Mouse (Mus musculus) layer of hippocampus, adult 11-12 months (tissue): Measurements from ENCODE around the gene Tmem63c.

Experiments used
- DNase-seq: peaks from one replicate; pipeline ENCODE4 v3.0.0; 2022; ENCODE audit warnings: low spot score

Tmem63c gene

GRCm38 (mm10) chr12:87132210-87132609 lies 111.1 kb downstream of the Tmem63c start:
- DNase-seq, result no peak

- no peak for DNase-seq
These were observed 111.6 kb downstream of the Tmem63c start for GRCm38 (mm10) chr12:87132784-87133183.

- DNase-seq, result no peak
These were observed 116.5 kb downstream of the Tmem63c start for GRCm38 (mm10) chr12:87137439-87138341.

- no peak for DNase-seq
These were observed 117.2 kb downstream of the Tmem63c start for GRCm38 (mm10) chr12:87138342-87138701.

- no peak for DNase-seq
These were observed 117.6 kb downstream of the Tmem63c start for GRCm38 (mm10) chr12:87138768-87139167.
